ENCODE assay signal across 16 mouse cellular contexts in genomic region chr19:47133161-47133560, GRCm38 (mm10). TPM values are rescaled to one million over a fixed set of nuclear protein-coding genes. Genes with fewer than 3 reads are reported as not detected.
A peak's percentile ranks its signal among the peaks of the same experiment; 100 is the strongest.
DNase-seq lines count a peak whose midpoint lies in the region; ATAC-seq and TF ChIP-seq lines count a peak whose summit lies in the region.
"Had no signal": no experiment of that assay in that cellular context is flagged by ENCODE, and none has a peak within 500 bp of the region (broad histone marks: within the 10 kb centered on the region; RNA-seq: fewer than 3 reads in every experiment).

No protein-coding gene starts in this region.

- no peak for ATAC-seq in hindbrain, postnatal 0 days
- no peak for ATAC-seq in kidney, embryonic 15.5 days (replicated peaks; ENCODE audit: low FRiP score)
- ATAC-seq: midbrain, embryonic 16.5 days had no signal

- H3K4me1 ChIP-seq in E14TG2a.4 (replicated peaks; ENCODE audit: low read depth, low read length), result peaks cover 80% of the 10 kb centered on the region
- H3K4me1 ChIP-seq in hindbrain, postnatal 0 days (ENCODE audit: insufficient read depth, low read length), result peaks cover 9% of the 10 kb centered on the region
- peaks cover 18% of the 10 kb centered on the region for H3K4me1 ChIP-seq in kidney, embryonic 15.5 days

- H3K27ac ChIP-seq in layer of hippocampus, adult 2 months, result no peak overlapping the region
- H3K27ac ChIP-seq in hindbrain, postnatal 0 days, result no peak overlapping the region
- no peak overlapping the region for H3K27ac ChIP-seq in kidney, embryonic 15.5 days
- H3K27ac ChIP-seq: hindbrain, embryonic 15.5 days; limb, embryonic 13.5 days had no signal

- 95% methylated on average over 7 of the region's 7 CpGs for WGBS in hindbrain, postnatal 0 days
- 92% methylated on average over 7 of the region's 7 CpGs for WGBS in kidney, embryonic 15.5 days

- no peak overlapping the region for H3K4me2 ChIP-seq in hindbrain, postnatal 0 days (ENCODE audit: low read depth, low read length)
- no peak overlapping the region for H3K4me2 ChIP-seq in kidney, embryonic 15.5 days
- H3K4me2 ChIP-seq: hindbrain, embryonic 15.5 days; limb, embryonic 13.5 days had no signal

- DNase-seq in layer of hippocampus, adult 9-11 months, result peak; percentile 57
- no peak for DNase-seq in layer of hippocampus, adult 2 months (ENCODE audit: low spot score in 2 of 2)
- DNase-seq in liver, result peak; percentile 22
- DNase-seq in natural killer cell, adult 2 months (ENCODE audit: low spot score in 2 of 2), result peak; percentile 52 to 71
- no peak for DNase-seq in hindbrain, postnatal 0 days (ENCODE audit: low spot score)
- no peak for DNase-seq in urinary bladder, postnatal 10 days (ENCODE audit: low spot score)
- DNase-seq: adrenal gland, adult 2 months; cerebellum, postnatal 25 days had no signal

- H3K9me3 ChIP-seq in E14TG2a.4 (ENCODE audit: low read length), result no peaks in the 10 kb centered on the region
- no peaks in the 10 kb centered on the region for H3K9me3 ChIP-seq in hindbrain, postnatal 0 days (ENCODE audit: low read length)
- no peaks in the 10 kb centered on the region for H3K9me3 ChIP-seq in kidney, embryonic 15.5 days (replicated peaks)
- H3K9me3 ChIP-seq: hindbrain, embryonic 15.5 days; limb, embryonic 13.5 days had no signal

- no peak overlapping the region for H3K4me3 ChIP-seq in layer of hippocampus, adult 2 months
- H3K4me3 ChIP-seq in E14TG2a.4 (replicated peaks; ENCODE audit: low read length), result peak overlapping the region; percentile 13; the same call in 1 of the 2 replicates
- no peak overlapping the region for H3K4me3 ChIP-seq in hindbrain, postnatal 0 days (ENCODE audit: low read length)
- no peak overlapping the region for H3K4me3 ChIP-seq in kidney, embryonic 15.5 days (replicated peaks)
- H3K4me3 ChIP-seq: hindbrain, embryonic 15.5 days; limb, embryonic 13.5 days had no signal

- TF ChIP-seq CTCF in layer of hippocampus, adult 2 months (conservative IDR thresholded peaks at IDR 0.05), result no peak
- no peak for TF ChIP-seq CTCF in E14TG2a.4 (conservative IDR thresholded peaks at IDR 0.05; ENCODE audit: low read length)
- TF ChIP-seq CTCF in hindbrain, postnatal 0 days (IDR thresholded peaks at IDR 0.05; ENCODE audit: low read depth), result no peak

- peaks cover 68% of the 10 kb centered on the region for H3K36me3 ChIP-seq in E14TG2a.4 (ENCODE audit: insufficient read depth, low read length)
- H3K36me3 ChIP-seq in hindbrain, postnatal 0 days (ENCODE audit: insufficient read depth, low read length), result peaks cover 38% of the 10 kb centered on the region
- peaks cover 55% of the 10 kb centered on the region for H3K36me3 ChIP-seq in kidney, embryonic 15.5 days

- H3K27me3 ChIP-seq in E14TG2a.4 (ENCODE audit: insufficient read depth, low read length), result peaks cover 6% of the 10 kb centered on the region
- no peaks in the 10 kb centered on the region for H3K27me3 ChIP-seq in hindbrain, postnatal 0 days (ENCODE audit: insufficient read depth, low read length)
- no peaks in the 10 kb centered on the region for H3K27me3 ChIP-seq in kidney, embryonic 15.5 days
- H3K27me3 ChIP-seq: hindbrain, embryonic 15.5 days; limb, embryonic 13.5 days had no signal

- no peak overlapping the region for H3K9ac ChIP-seq in hindbrain, postnatal 0 days (replicated peaks; ENCODE audit: low read length)
- no peak overlapping the region for H3K9ac ChIP-seq in kidney, embryonic 15.5 days
- H3K9ac ChIP-seq: hindbrain, embryonic 15.5 days; limb, embryonic 13.5 days had no signal

RNA-seq across cellular contexts. Expression of gene Calhm2, which starts 4.9 kb away (rescaled TPM):
- total RNA-seq in layer of hippocampus, adult 2 months (2021), result 1 to 10 TPM; 4.1 to 5.5 TPM
- 0.86 and 3.1 TPM in 2 replicates for total RNA-seq in hindbrain, postnatal 0 days (2014; rRNA removed)
- 0.85 and 1.0 TPM in 2 replicates for polyA plus RNA-seq in hindbrain, postnatal 0 days (2015; fragmentation: Nextera tagmentation; extraction: Ambion mirVana)
- polyA plus RNA-seq in kidney, embryonic 15.5 days (2015; fragmentation: Nextera tagmentation; extraction: Ambion mirVana), result 5.7 and 7.2 TPM in 2 replicates

RNA-seq across cellular contexts. Expression of gene Calhm1, which starts 10.9 kb away (rescaled TPM):
- not detected for total RNA-seq in layer of hippocampus, adult 2 months (2021)
- not detected in 2 replicates for total RNA-seq in hindbrain, postnatal 0 days (2014; rRNA removed)
- polyA plus RNA-seq in hindbrain, postnatal 0 days (2015; fragmentation: Nextera tagmentation; extraction: Ambion mirVana), result not detected in 2 replicates
- polyA plus RNA-seq in kidney, embryonic 15.5 days (2015; fragmentation: Nextera tagmentation; extraction: Ambion mirVana), result not detected in 2 replicates
- total RNA-seq: adrenal gland, adult 2 months; ES-E14; heart, adult 18-20 months had no signal
- polyA plus RNA-seq: adrenal gland, adult 2 months; hindbrain, embryonic 15.5 days; large intestine, adult 2 months; limb, embryonic 13.5 days; midbrain, embryonic 16.5 days had no signal

RNA-seq across cellular contexts. Expression of gene Calhm3, which starts 24.4 kb away (rescaled TPM):
- total RNA-seq in layer of hippocampus, adult 2 months (2021), result not detected
- not detected in 2 replicates for total RNA-seq in hindbrain, postnatal 0 days (2014; rRNA removed)
- not detected in 2 replicates for polyA plus RNA-seq in hindbrain, postnatal 0 days (2015; fragmentation: Nextera tagmentation; extraction: Ambion mirVana)
- not detected in 2 replicates for polyA plus RNA-seq in kidney, embryonic 15.5 days (2015; fragmentation: Nextera tagmentation; extraction: Ambion mirVana)
- total RNA-seq: adrenal gland, adult 2 months; heart, adult 18-20 months had no signal
- polyA plus RNA-seq: adrenal gland, adult 2 months; hindbrain, embryonic 15.5 days; large intestine, adult 2 months; limb, embryonic 13.5 days; midbrain, embryonic 16.5 days had no signal

RNA-seq across cellular contexts. Expression of gene Pdcd11, which starts 42.6 kb away (rescaled TPM):
- 10 to 100 TPM; 17.9 to 19.0 TPM for total RNA-seq in layer of hippocampus, adult 2 months (2021)
- total RNA-seq in hindbrain, postnatal 0 days (2014; rRNA removed), result 8.0 and 10.4 TPM in 2 replicates
- 4.3 and 4.4 TPM in 2 replicates for polyA plus RNA-seq in hindbrain, postnatal 0 days (2015; fragmentation: Nextera tagmentation; extraction: Ambion mirVana)
- polyA plus RNA-seq in kidney, embryonic 15.5 days (2015; fragmentation: Nextera tagmentation; extraction: Ambion mirVana), result 10.0 and 10.5 TPM in 2 replicates

RNA-seq across cellular contexts. Expression of gene Usmg5, which starts 42.7 kb away (rescaled TPM):
- total RNA-seq in layer of hippocampus, adult 2 months (2021), result 100 to 1,000 TPM; 713 to 825 TPM
- 639 and 658 TPM in 2 replicates for total RNA-seq in hindbrain, postnatal 0 days (2014; rRNA removed)
- polyA plus RNA-seq in hindbrain, postnatal 0 days (2015; fragmentation: Nextera tagmentation; extraction: Ambion mirVana), result 2,274 and 2,322 TPM in 2 replicates
- 1,312 and 1,558 TPM in 2 replicates for polyA plus RNA-seq in kidney, embryonic 15.5 days (2015; fragmentation: Nextera tagmentation; extraction: Ambion mirVana)

Comparison
In these comparisons a context has a peak if more than half of its experiments do, and no peak if none do; other contexts are left out.
1. DNase-seq: peak in layer of hippocampus, adult 9-11 months (single experiment), liver (single experiment) and natural killer cell, adult 2 months (2 of 2); none in layer of hippocampus, adult 2 months (0 of 2), hindbrain, postnatal 0 days (single experiment) and urinary bladder, postnatal 10 days (single experiment).